Mouse (Mus musculus) cerebellum, adult 2 months (tissue): Measurements from ENCODE around the gene Nipa2.

Source experiments
- CTCF ChIP-seq: fragments of 200-500 bp; IDR thresholded peaks from 2 replicates; pipeline ENCODE4 v1.5.1; 2011; ENCODE audit warnings: low read depth, mild to moderate bottlenecking, control low read depth, low read length, moderate library complexity, borderline replicate concordance; ENCODE audit not compliant: insufficient read depth
- POLR2A ChIP-seq: fragments of 200-500 bp; IDR thresholded peaks from 2 replicates; pipeline ENCODE4 v1.6.1; 2011; ENCODE audit warnings: low read length, control low read depth, borderline replicate concordance; ENCODE audit not compliant: insufficient read depth

GRCm38 (mm10) chr7:55957178-55957577 is 5.1 kb downstream of the Nipa2 start:
- TF ChIP-seq CTCF (no peak), POLR2A (no peak)
